Mouse (Mus musculus) heart, postnatal 0 days (tissue): ENCODE measurements around the gene Rnf126. TPM values are rescaled to one million over a fixed set of nuclear protein-coding genes. Genes with fewer than 3 reads are reported as not detected.

Source experiments
- ATAC-seq: fragments of 200-750 bp; cut with Nextera tagmentation; 2 replicates; pipeline ENCODE4 v1.8.0; 2017; ENCODE audit warnings: low read depth, moderate number of reproducible peaks, moderate library complexity; ENCODE audit not compliant: insufficient read depth
- DNase-seq: peaks from one replicate; pipeline ENCODE4 v3.0.0-alpha.2; 2016; ENCODE audit warnings: low spot score
- H3K27ac ChIP-seq: fragments of 300-500 bp; sonication (generic); 2 replicates; pipeline ENCODE4 v1.5.1; 2014; ENCODE audit warnings: low read depth, mild to moderate bottlenecking
- H3K27me3 ChIP-seq: fragments of 300-500 bp; sonication (generic); 2 replicates; pipeline ENCODE4 v1.6.1; 2014; ENCODE audit warnings: low read length, mixed read lengths; ENCODE audit not compliant: control insufficient read depth, insufficient read depth
- H3K36me3 ChIP-seq: fragments of 300-500 bp; sonication (generic); replicated peaks from 2 replicates; pipeline ENCODE4 v1.6.1; 2014; ENCODE audit warnings: low read length, mixed read lengths; ENCODE audit not compliant: control insufficient read depth, insufficient read depth
- H3K4me1 ChIP-seq: fragments of 300-500 bp; sonication (generic); 2 replicates; pipeline ENCODE4 v1.6.1; 2014; ENCODE audit warnings: antibody characterized with exemption; ENCODE audit not compliant: control insufficient read depth, insufficient read depth
- H3K4me2 ChIP-seq: fragments of 300-500 bp; sonication (generic); 2 replicates; pipeline ENCODE4 v1.6.1; 2014; ENCODE audit warnings: low read depth, mild to moderate bottlenecking, low read length, moderate library complexity
- H3K4me3 ChIP-seq: fragments of 300-500 bp; sonication (generic); 2 replicates; pipeline ENCODE4 v1.5.1; 2014; ENCODE audit warnings: low read depth, low read length
- H3K9ac ChIP-seq: fragments of 300-500 bp; sonication (generic); replicated peaks from 2 replicates; pipeline ENCODE4 v1.6.1; 2014; ENCODE audit warnings: low read depth, low read length, mixed read lengths
- H3K9me3 ChIP-seq: fragments of 300-500 bp; sonication (generic); replicated peaks from 2 replicates; pipeline ENCODE4 v1.6.1; 2016; ENCODE audit warnings: low read length; ENCODE audit not compliant: control insufficient read depth
- CTCF ChIP-seq: IDR thresholded peaks from 2 replicates; pipeline ENCODE4 v1.5.1; 2016; ENCODE audit warnings: antibody characterized with exemption, control low read depth, low read depth
- EP300 ChIP-seq: IDR thresholded peaks from 2 replicates; pipeline ENCODE4 v1.6.1; 2016; ENCODE audit warnings: antibody characterized with exemption, low read depth
- WGBS: fragments of 180-500 bp; shearing (Covaris S2); extraction: QIAGEN DNeasy Blood & Tissue Kit; methylation state at CpG from one replicate; pipeline ENCODE4 v1.1.7; 2014; 5-methylcytosine and 5-hydroxymethylcytosine counted together
- polyA plus RNA-seq: library from polyadenylated mRNA; unstranded; fragments of >200 nt; fragmentation: Nextera tagmentation; extraction: Ambion mirVana; gene quantifications from 2 replicates; pipeline ENCODE4 v1.2.1, GENCODE M21; 2015
- total RNA-seq: library from RNA; depleted of rRNA; stranded (reverse); fragments of >200 nt; gene quantifications from 2 replicates; pipeline ENCODE4 v1.2.3, GENCODE M21; 2014; ENCODE audit warnings: low replicate concordance

Rnf126 gene
- total and polyA plus RNA-seq, 2 experiments from 2014 or later, result 37.6 to 38.6 TPM

GRCm38 (mm10) chr10:79755854-79756253, 10.9 kb downstream of the Rnf126 start:
- no peak for DNase-seq
- no peak overlapping the region for H3K9ac ChIP-seq
- no peak overlapping the region for H3K27ac ChIP-seq
- ATAC-seq, result no peak
- WGBS, result 83% methylated on average over 3 of the region's 3 CpGs
- no peak overlapping the region for H3K4me3 ChIP-seq
- no peaks in the 10 kb centered on the region for H3K27me3 ChIP-seq
- H3K9me3 ChIP-seq, result no peaks in the 10 kb centered on the region
- no peak for TF ChIP-seq EP300
- H3K4me1 ChIP-seq, result peaks cover 6% of the 10 kb centered on the region; the same call in 1 of the 2 replicates
- peaks cover 34% of the 10 kb centered on the region for H3K36me3 ChIP-seq
- H3K4me2 ChIP-seq, result no peak overlapping the region

GRCm38 (mm10) chr10:79754856-79755516, 11.8 kb downstream of the Rnf126 start, which contains the start of gene Fgf22:
Fgf22 (plus strand) TSS chr10:79755076.
- Histone ChIP-seq H3K4me2 (peak within 1 kb of the TSS; percentile 52), H3K27me3 (no peaks in the 10 kb centered on the region), H3K9me3 (no peaks in the 10 kb centered on the region), H3K36me3 (peaks cover 28% of the 10 kb centered on the region), H3K4me3 (peak within 1 kb of the TSS; percentile 27), H3K9ac (peak within 1 kb of the TSS; percentile 6; the same call in 1 of the 2 replicates), H3K27ac (no peak within 1 kb of the TSS), H3K4me1 (peaks cover 6% of the 10 kb centered on the region; the same call in 1 of the 2 replicates)
- ATAC-seq, result peak; percentile 75
- TF ChIP-seq EP300 (no peak), CTCF (no peak)
- DNase-seq, result no peak
- under 1% methylated on average over 32 of the region's 36 CpGs for WGBS

GRCm38 (mm10) chr10:79748496-79748895, 18.3 kb downstream of the Rnf126 start:
- 67% methylated on average over 6 of the region's 6 CpGs for WGBS
- TF ChIP-seq EP300 (no peak), CTCF (no peak)
- Histone ChIP-seq H3K4me1 (peaks cover 3% of the 10 kb centered on the region; the same call in 1 of the 2 replicates), H3K27ac (no peak overlapping the region), H3K27me3 (no peaks in the 10 kb centered on the region), H3K9ac (no peak overlapping the region), H3K4me3 (no peak overlapping the region), H3K9me3 (no peaks in the 10 kb centered on the region), H3K36me3 (peaks cover 11% of the 10 kb centered on the region; the same call in 1 of the 2 replicates), H3K4me2 (no peak overlapping the region)
- DNase-seq (no peak), ATAC-seq (no peak)

GRCm38 (mm10) chr10:79746774-79747151, 20.0 kb downstream of the Rnf126 start:
- Histone ChIP-seq H3K4me2 (peak overlapping the region; percentile 52), H3K4me3 (no peak overlapping the region), H3K27ac (no peak overlapping the region), H3K36me3 (peaks cover 26% of the 10 kb centered on the region), H3K4me1 (peaks cover 3% of the 10 kb centered on the region; the same call in 1 of the 2 replicates), H3K9ac (no peak overlapping the region), H3K27me3 (no peaks in the 10 kb centered on the region), H3K9me3 (no peaks in the 10 kb centered on the region)
- TF ChIP-seq EP300, result no peak
- TF ChIP-seq CTCF, result no peak
- WGBS, result 17% methylated on average over 6 of the region's 6 CpGs
- no peak for DNase-seq
- ATAC-seq, result no peak

GRCm38 (mm10) chr10:79745898-79746773, 20.6 kb downstream of the Rnf126 start, which contains the start of gene Polrmt:
Polrmt (minus strand) TSS chr10:79746581.
- Histone ChIP-seq H3K9me3 (no peaks in the 10 kb centered on the region), H3K36me3 (peaks cover 33% of the 10 kb centered on the region), H3K4me2 (peak within 1 kb of the TSS; percentile 77), H3K27ac (no peak within 1 kb of the TSS), H3K4me1 (peaks cover 3% of the 10 kb centered on the region; the same call in 1 of the 2 replicates), H3K27me3 (no peaks in the 10 kb centered on the region), H3K4me3 (peak within 1 kb of the TSS; percentile 64), H3K9ac (peak within 1 kb of the TSS; percentile 75)
- 4% methylated on average over 38 of the region's 38 CpGs for WGBS
- ATAC-seq, result peak; percentile 98
- peak; percentile 97 for DNase-seq
- TF ChIP-seq EP300, result no peak
- TF ChIP-seq CTCF, result peak; percentile 35
